Mouse (Mus musculus): ENCODE results near the gene Prom1. TPM values are rescaled to one million over a fixed set of nuclear protein-coding genes. Genes with fewer than 3 reads are reported as not detected.

Prom1 gene
- polyA plus RNA-seq, 2 experiments = 4.1 to 11.5 TPM

DNA sequence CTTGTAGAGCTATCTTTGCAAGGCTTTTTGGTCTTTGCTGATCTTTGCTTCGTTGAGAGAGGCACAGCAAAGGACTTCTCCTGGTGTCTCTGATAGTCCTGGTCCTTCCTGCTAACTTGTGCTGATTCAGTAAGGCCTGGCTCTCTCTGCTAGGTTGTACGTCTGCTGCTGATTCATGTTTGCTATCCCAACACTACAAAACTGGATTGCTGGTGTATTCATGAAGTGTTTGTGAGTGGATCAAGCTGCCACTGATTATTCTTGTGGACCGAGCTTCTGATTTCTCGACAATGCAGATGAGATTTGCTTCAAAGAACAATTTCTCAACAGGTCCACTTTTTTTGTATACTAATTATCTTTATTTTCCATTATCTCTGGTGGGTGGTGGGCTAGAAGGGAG is 6.3 kb upstream of the Prom1 start:
- no peak overlapping the region for H3K4me3 ChIP-seq (ENCODE audit: insufficient read depth in 1 of 2, low read depth in 2 of 2, low read length in 2 of 2)
- WGBS (ENCODE audit: insufficient replicate concordance) = 67% methylated on average over 4 of the region's 4 CpGs
- H3K27me3 ChIP-seq (ENCODE audit: control insufficient read depth, insufficient read depth, low read length) = no peaks in the 10 kb centered on the region; the same call in 1 of the 2 replicates
- TF ChIP-seq EP300 (IDR thresholded peaks at IDR 0.05; ENCODE audit: low read depth) (no peak), CTCF (IDR thresholded peaks at IDR 0.05; ENCODE audit: low read depth) (no peak)
- no peak overlapping the region for H3K4me2 ChIP-seq (ENCODE audit: low read depth)
- H3K4me1 ChIP-seq (replicated peaks; ENCODE audit: control insufficient read depth in 2 of 2, insufficient read depth in 2 of 2, low read length in 1 of 2) = peaks cover 0 to 2% of the 10 kb centered on the region in 2 experiments; a peak in 1 of 4 replicates
- H3K9ac ChIP-seq (replicated peaks) = no peak overlapping the region
- H3K27ac ChIP-seq = no peak overlapping the region
- ATAC-seq (ENCODE audit: insufficient read depth) (no peak), DNase-seq (ENCODE audit: low read depth in 3 of 3, low spot score in 3 of 3) (no peak)
- H3K36me3 ChIP-seq (replicated peaks; ENCODE audit: control insufficient read depth, insufficient read depth, low read depth) = no peaks in the 10 kb centered on the region
- no peaks in the 10 kb centered on the region for H3K9me3 ChIP-seq (ENCODE audit: control insufficient read depth, low read length)

DNA sequence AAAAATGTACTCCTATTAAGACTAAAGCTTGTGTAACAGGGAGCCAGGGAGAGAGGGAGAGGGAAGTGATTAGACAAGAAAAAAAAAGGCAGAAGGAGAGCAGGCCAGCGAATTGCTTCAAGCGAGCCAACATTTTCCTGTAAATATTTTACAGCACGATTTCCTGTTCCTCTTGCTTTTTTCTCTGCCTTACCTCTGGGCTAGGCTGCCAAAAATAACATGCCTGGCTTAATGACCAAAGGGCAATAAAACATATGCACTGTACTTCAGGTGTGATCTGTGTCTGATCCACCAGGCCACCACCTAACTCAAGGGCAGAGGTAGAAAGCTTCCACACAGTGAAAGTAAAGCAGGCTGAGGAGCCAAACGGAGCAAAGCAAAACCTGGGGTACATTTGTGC is 3.4 kb upstream of the Prom1 start:
- Histone ChIP-seq H3K9me3 (ENCODE audit: control insufficient read depth, low read length) (no peaks in the 10 kb centered on the region), H3K4me3 (ENCODE audit: insufficient read depth in 1 of 2, low read depth in 2 of 2, low read length in 2 of 2) (no peak overlapping the region), H3K4me1 (replicated peaks; ENCODE audit: control insufficient read depth in 2 of 2, insufficient read depth in 2 of 2, low read length in 1 of 2) (peaks cover 0 to 2% of the 10 kb centered on the region in 2 experiments; a peak in 1 of 4 replicates), H3K36me3 (replicated peaks; ENCODE audit: control insufficient read depth, insufficient read depth, low read depth) (no peaks in the 10 kb centered on the region), H3K4me2 (ENCODE audit: low read depth) (no peak overlapping the region), H3K9ac (replicated peaks) (no peak overlapping the region), H3K27me3 (ENCODE audit: control insufficient read depth, insufficient read depth, low read length) (peaks cover 22% of the 10 kb centered on the region), H3K27ac (no peak overlapping the region)
- TF ChIP-seq CTCF (IDR thresholded peaks at IDR 0.05; ENCODE audit: low read depth) (no peak), EP300 (IDR thresholded peaks at IDR 0.05; ENCODE audit: low read depth) (no peak)
- ATAC-seq (ENCODE audit: insufficient read depth) (no peak), DNase-seq (ENCODE audit: low read depth in 3 of 3, low spot score in 3 of 3) (no peak)
- 29% methylated on average over 4 of the region's 4 CpGs for WGBS (ENCODE audit: insufficient replicate concordance)

- Histone ChIP-seq H3K36me3 (replicated peaks; ENCODE audit: control insufficient read depth, insufficient read depth, low read depth) (no peaks in the 10 kb centered on the region), H3K4me3 (ENCODE audit: insufficient read depth in 1 of 2, low read depth in 2 of 2, low read length in 2 of 2) (no peak overlapping the region), H3K9me3 (ENCODE audit: control insufficient read depth, low read length) (no peaks in the 10 kb centered on the region), H3K27ac (no peak overlapping the region), H3K4me2 (ENCODE audit: low read depth) (no peak overlapping the region), H3K27me3 (ENCODE audit: control insufficient read depth, insufficient read depth, low read length) (peaks cover 27% of the 10 kb centered on the region), H3K9ac (replicated peaks) (no peak overlapping the region), H3K4me1 (replicated peaks; ENCODE audit: control insufficient read depth in 2 of 2, insufficient read depth in 2 of 2, low read length in 1 of 2) (peaks cover 0 to 2% of the 10 kb centered on the region in 2 experiments; a peak in 1 of 4 replicates)
- TF ChIP-seq CTCF (IDR thresholded peaks at IDR 0.05; ENCODE audit: low read depth) (no peak), EP300 (IDR thresholded peaks at IDR 0.05; ENCODE audit: low read depth) (no peak)
- no peak for ATAC-seq (ENCODE audit: insufficient read depth)
- no peak for DNase-seq (ENCODE audit: low read depth in 3 of 3, low spot score in 3 of 3)
- WGBS (ENCODE audit: insufficient replicate concordance) = 71% methylated on average over 8 of the region's 8 CpGs
Measured at GRCm38 (mm10) chr5:44104686-44105085, 2.9 kb upstream of the Prom1 start.

DNA sequence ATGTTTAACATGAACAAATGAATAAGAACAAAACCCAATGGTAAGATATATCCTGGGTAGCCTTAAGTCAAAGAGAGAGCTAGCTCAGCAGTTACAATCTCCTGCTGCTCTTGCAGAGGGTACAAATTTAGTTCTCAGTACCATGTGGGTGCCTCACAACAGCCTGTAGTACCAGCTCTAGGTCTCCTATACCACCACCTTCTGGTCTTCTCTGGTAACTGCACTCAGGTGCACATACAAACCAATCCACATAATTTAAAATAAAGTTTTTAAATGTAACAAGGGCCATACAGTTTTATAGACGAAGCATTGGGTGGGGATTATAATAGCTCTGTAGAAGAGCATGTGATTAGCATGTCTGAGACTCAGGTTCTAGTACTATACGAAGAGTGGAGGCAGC is 2.3 kb upstream of the Prom1 start:
- peaks cover 31% of the 10 kb centered on the region for H3K27me3 ChIP-seq (ENCODE audit: control insufficient read depth, insufficient read depth, low read length)
- H3K4me3 ChIP-seq (ENCODE audit: insufficient read depth in 1 of 2, low read depth in 2 of 2, low read length in 2 of 2) = no peak overlapping the region
- WGBS (ENCODE audit: insufficient replicate concordance) = 54% methylated on average over 2 of the region's 2 CpGs
- H3K9me3 ChIP-seq (ENCODE audit: control insufficient read depth, low read length) = no peaks in the 10 kb centered on the region
- no peak overlapping the region for H3K4me2 ChIP-seq (ENCODE audit: low read depth)
- DNase-seq (ENCODE audit: low read depth in 3 of 3, low spot score in 3 of 3) (no peak), ATAC-seq (ENCODE audit: insufficient read depth) (no peak)
- peaks cover 0 to 2% of the 10 kb centered on the region in 2 experiments; a peak in 1 of 4 replicates for H3K4me1 ChIP-seq (replicated peaks; ENCODE audit: control insufficient read depth in 2 of 2, insufficient read depth in 2 of 2, low read length in 1 of 2)
- no peaks in the 10 kb centered on the region for H3K36me3 ChIP-seq (replicated peaks; ENCODE audit: control insufficient read depth, insufficient read depth, low read depth)
- TF ChIP-seq CTCF (IDR thresholded peaks at IDR 0.05; ENCODE audit: low read depth) (peak; percentile 24; the same call in 1 of the 2 replicates), EP300 (IDR thresholded peaks at IDR 0.05; ENCODE audit: low read depth) (no peak)
- no peak overlapping the region for H3K27ac ChIP-seq
- no peak overlapping the region for H3K9ac ChIP-seq (replicated peaks)

- Histone ChIP-seq H3K4me1 (replicated peaks; ENCODE audit: control insufficient read depth in 2 of 2, insufficient read depth in 2 of 2, low read length in 1 of 2) (peaks cover 0 to 2% of the 10 kb centered on the region in 2 experiments; a peak in 1 of 4 replicates), H3K36me3 (replicated peaks; ENCODE audit: control insufficient read depth, insufficient read depth, low read depth) (no peaks in the 10 kb centered on the region), H3K9me3 (ENCODE audit: control insufficient read depth, low read length) (no peaks in the 10 kb centered on the region), H3K9ac (replicated peaks) (no peak overlapping the region), H3K4me3 (ENCODE audit: insufficient read depth in 1 of 2, low read depth in 2 of 2, low read length in 2 of 2) (no peak overlapping the region), H3K27ac (no peak overlapping the region), H3K27me3 (ENCODE audit: control insufficient read depth, insufficient read depth, low read length) (peaks cover 31% of the 10 kb centered on the region), H3K4me2 (ENCODE audit: low read depth) (no peak overlapping the region)
- 59% methylated on average over 7 of the region's 7 CpGs for WGBS (ENCODE audit: insufficient replicate concordance)
- TF ChIP-seq CTCF (IDR thresholded peaks at IDR 0.05; ENCODE audit: low read depth) (no peak), EP300 (IDR thresholded peaks at IDR 0.05; ENCODE audit: low read depth) (no peak)
- DNase-seq (ENCODE audit: low read depth in 3 of 3, low spot score in 3 of 3) (no peak), ATAC-seq (ENCODE audit: insufficient read depth) (no peak)
Measured at GRCm38 (mm10) chr5:44103121-44103520, 1.3 kb upstream of the Prom1 start.

All from liver, embryonic 14.5 days (tissue).